Mouse (Mus musculus) ovary, postnatal 36 days (tissue): Measurements from ENCODE around the gene Alox12e.
"Not testable (repeated sequence)": the region's sequence is repeated elsewhere in the genome, so short reads cannot be mapped to it uniquely, and the experiment has no call there.

ENCODE experiments used
- DNase-seq: peaks from one replicate; pipeline ENCODE4 v3.0.0; 2022; ENCODE audit warnings: low spot score, mixed read lengths

Gene Alox12e

GRCm38 (mm10) chr11:70322528-70322927, at the start of gene Alox12e:
TSS of gene Alox12e (minus strand) at chr11:70322628.
- no peak for DNase-seq

GRCm38 (mm10) chr11:70368626-70369025, 46.2 kb upstream of the Alox12e start:
- not testable (repeated sequence) for DNase-seq

GRCm38 (mm10) chr11:70367701-70368100, 45.3 kb upstream of the Alox12e start:
- not testable (repeated sequence) for DNase-seq

- DNase-seq = no peak
These were observed 29.4 kb upstream of the Alox12e start, which contains the start of gene Alox15 for GRCm38 (mm10) chr11:70351868-70352267. TSS of gene Alox15 (minus strand) at chr11:70352031.

- no peak for DNase-seq
These were observed 26.2 kb upstream of the Alox12e start for GRCm38 (mm10) chr11:70348630-70349029.

- no peak for DNase-seq
These were observed 25.4 kb upstream of the Alox12e start for GRCm38 (mm10) chr11:70347861-70348260.

GRCm38 (mm10) chr11:70345546-70345945, 23.1 kb upstream of the Alox12e start:
- no peak for DNase-seq

GRCm38 (mm10) chr11:70345061-70345460, 22.6 kb upstream of the Alox12e start:
- no peak for DNase-seq

- DNase-seq = no peak
These were observed 17.1 kb upstream of the Alox12e start for GRCm38 (mm10) chr11:70339481-70339880.

GRCm38 (mm10) chr11:70334477-70334876, 12.0 kb upstream of the Alox12e start:
- peak; percentile 51 for DNase-seq

GRCm38 (mm10) chr11:70324726-70325125, 2.3 kb upstream of the Alox12e start:
- DNase-seq = no peak

- peak; percentile 67 for DNase-seq
These were observed 764 bp downstream of the Alox12e start for GRCm38 (mm10) chr11:70321664-70322063.

- DNase-seq = no peak
These were observed 2.8 kb downstream of the Alox12e start for GRCm38 (mm10) chr11:70319614-70320013.

- no peak for DNase-seq
These were observed 8.6 kb downstream of the Alox12e start for GRCm38 (mm10) chr11:70313833-70314232.

- DNase-seq = no peak
These were observed 13.1 kb downstream of the Alox12e start for GRCm38 (mm10) chr11:70309341-70309740.

GRCm38 (mm10) chr11:70308296-70308695, 14.1 kb downstream of the Alox12e start:
- no peak for DNase-seq

GRCm38 (mm10) chr11:70306159-70306558, 16.3 kb downstream of the Alox12e start:
- DNase-seq = no peak

GRCm38 (mm10) chr11:70302293-70302692, 20.1 kb downstream of the Alox12e start:
- no peak for DNase-seq

- no peak for DNase-seq
These were observed 24.5 kb downstream of the Alox12e start for GRCm38 (mm10) chr11:70297836-70298454.

- no peak for DNase-seq
These were observed 25.0 kb downstream of the Alox12e start for GRCm38 (mm10) chr11:70297405-70297804.

- DNase-seq = no peak
These were observed 28.5 kb downstream of the Alox12e start for GRCm38 (mm10) chr11:70293881-70294280.

- no peak for DNase-seq
These were observed 31.2 kb downstream of the Alox12e start for GRCm38 (mm10) chr11:70291235-70291634.

GRCm38 (mm10) chr11:70289236-70289635, 33.2 kb downstream of the Alox12e start:
- DNase-seq = no peak

GRCm38 (mm10) chr11:70288102-70288501, 34.3 kb downstream of the Alox12e start:
- no peak for DNase-seq
